Comparison of ENCODE assay signal across 8 mouse cellular contexts in the genomic region with DNA sequence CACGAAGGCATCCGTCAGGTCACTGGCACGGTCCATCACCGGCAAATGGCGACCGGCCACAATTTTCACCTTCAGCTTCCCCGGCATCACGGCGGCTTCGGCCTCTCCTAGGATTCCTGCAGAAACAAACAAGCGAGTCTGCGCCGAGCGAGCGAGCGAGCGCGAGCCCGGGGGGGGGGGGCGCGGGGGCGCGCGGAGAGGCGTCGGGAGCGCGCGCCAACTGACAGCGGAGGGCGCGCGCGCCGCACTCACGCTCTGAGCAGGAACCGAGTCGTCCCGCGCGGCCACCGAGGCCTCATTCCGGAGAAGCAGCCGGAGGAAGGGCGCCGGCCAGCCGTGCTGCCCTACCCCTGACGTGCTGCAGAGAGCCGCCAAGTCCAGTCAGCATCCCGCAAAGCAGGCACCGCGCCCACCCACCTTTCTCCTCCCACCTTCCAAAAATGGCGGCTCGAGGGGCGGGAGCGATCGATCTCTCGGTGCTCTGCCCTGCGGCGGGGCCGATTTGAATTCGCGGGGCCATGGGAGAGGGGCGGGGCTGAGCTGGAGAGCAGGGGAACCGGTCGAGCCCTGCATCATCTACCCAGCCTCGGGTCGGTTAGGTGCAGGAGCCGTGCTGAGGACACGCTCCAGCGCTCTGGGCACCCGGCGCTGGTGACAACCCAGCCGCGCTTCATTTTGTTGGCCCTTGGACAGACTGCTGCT. TPM values are rescaled to one million over a fixed set of nuclear protein-coding genes. Genes with fewer than 3 reads are reported as not detected.
A peak's percentile ranks its signal among the peaks of the same experiment; 100 is the strongest.
DNase-seq lines count a peak whose midpoint lies in the region; ATAC-seq lines count a peak whose summit lies in the region.

TSS of gene C2cd5 (minus strand) at position 461 of the 702 bp plus-strand sequence.

- H3K4me2 ChIP-seq in hindbrain, embryonic 11.5 days (replicated peaks; ENCODE audit: low read depth, low read length), result peak within 1 kb of the TSS; percentile 69

- no peaks in the 10 kb centered on the region for H3K9me3 ChIP-seq in hindbrain, embryonic 11.5 days (ENCODE audit: control insufficient read depth, low read length)

- peak within 1 kb of the TSS; percentile 91 for H3K9ac ChIP-seq in hindbrain, embryonic 11.5 days (ENCODE audit: low read depth, low read length)

- H3K4me3 ChIP-seq in hindbrain, embryonic 11.5 days (ENCODE audit: low read depth, low read length), result peak within 1 kb of the TSS; percentile 84

- H3K4me1 ChIP-seq in hindbrain, embryonic 11.5 days (replicated peaks; ENCODE audit: control insufficient read depth, insufficient read depth, low read length), result no peaks in the 10 kb centered on the region

- ATAC-seq in hindbrain, embryonic 11.5 days (ENCODE audit: low FRiP score), result peak; percentile 97

- under 1% methylated on average over 59 of the region's 75 CpGs for WGBS in hindbrain, embryonic 11.5 days

- H3K36me3 ChIP-seq in hindbrain, embryonic 11.5 days (ENCODE audit: control insufficient read depth, insufficient read depth, low read length), result no peaks in the 10 kb centered on the region

- peak; percentile 99 for DNase-seq in Muller cell, postnatal 12 days (ENCODE audit: inconsistent ontology term)
- DNase-seq in cerebellum, adult 9-11 months, result peak; percentile 98
- DNase-seq in frontal cortex, adult 2 months (ENCODE audit: extremely low spot score in 1 of 2, low spot score in 1 of 2), result peak; percentile 92 to 98
- DNase-seq in hindbrain, embryonic 11.5 days (ENCODE audit: low spot score), result peak; percentile 97
- DNase-seq in layer of hippocampus, postnatal 14 days (ENCODE audit: low spot score in 2 of 2), result peak; percentile 97 to 99
- DNase-seq in lung, postnatal 14 days, result peak; percentile 98
- peak; percentile 88 for DNase-seq in retina, adult 2 months (ENCODE audit: low read depth, low spot score)
- DNase-seq in thymus, postnatal 36 days, result peak; percentile 97

- H3K27ac ChIP-seq in hindbrain, embryonic 11.5 days (ENCODE audit: low read depth, low read length), result peak within 1 kb of the TSS; percentile 92

- no peaks in the 10 kb centered on the region for H3K27me3 ChIP-seq in hindbrain, embryonic 11.5 days (ENCODE audit: control insufficient read depth, insufficient read depth, low read length)

RNA-seq across cellular contexts. Expression of gene C2cd5, which starts in this region (rescaled TPM):
- polyA plus RNA-seq in frontal cortex, adult 2 months (2012; rRNA removed), result 95.3 and 98.9 TPM in 2 replicates
- 33.1 and 35.5 TPM in 2 replicates for polyA plus RNA-seq in hindbrain, embryonic 11.5 days (2014; fragmentation: Nextera tagmentation; extraction: Ambion mirVana)
- total RNA-seq in layer of hippocampus, postnatal 14 days (2021), result 10 to 100 TPM; 68.8 to 74.2 TPM

Comparison
In these comparisons a context has a peak if more than half of its experiments do, and no peak if none do; other contexts are left out.
1. Peak in every context shown above with its lines: DNase-seq, ATAC-seq, H3K4me3 ChIP-seq and H3K27ac ChIP-seq.